Mouse (Mus musculus) forebrain, embryonic 11.5 days (tissue): Measurements from ENCODE around the gene Olfr1441. TPM values are rescaled to one million over a fixed set of nuclear protein-coding genes. Genes with fewer than 3 reads are reported as not detected.

Source experiments
- ATAC-seq: fragments of 200-750 bp; cut with Nextera tagmentation; replicated peaks from 2 replicates; pipeline ENCODE4 v1.8.0; 2017; ENCODE audit warnings: moderate TSS enrichment; ENCODE audit not compliant: low FRiP score
- DNase-seq: peaks from one replicate; pipeline ENCODE4 v3.0.0-alpha.2; 2017; ENCODE audit warnings: low spot score
- H3K27ac ChIP-seq: fragments of 300-500 bp; sonication (generic); 2 replicates; pipeline ENCODE4 v1.5.1; 2014; ENCODE audit warnings: low read depth, low read length
- H3K27me3 ChIP-seq: fragments of 300-500 bp; sonication (generic); 2 replicates; pipeline ENCODE4 v1.6.1; 2014; ENCODE audit warnings: mild to moderate bottlenecking, low read length, mixed read lengths; ENCODE audit not compliant: control insufficient read depth, insufficient read depth
- H3K36me3 ChIP-seq: fragments of 300-500 bp; sonication (generic); 2 replicates; pipeline ENCODE4 v1.6.1; 2014; ENCODE audit warnings: mild to moderate bottlenecking, low read length, moderate library complexity, mixed read lengths; ENCODE audit not compliant: control insufficient read depth, insufficient read depth
- H3K4me1 ChIP-seq: fragments of 300-500 bp; sonication (generic); replicated peaks from 2 replicates; pipeline ENCODE4 v1.6.1; 2014; ENCODE audit warnings: low read length, mixed read lengths; ENCODE audit not compliant: control insufficient read depth, insufficient read depth
- H3K4me2 ChIP-seq: fragments of 300-500 bp; sonication (generic); 2 replicates; pipeline ENCODE4 v1.6.1; 2014; ENCODE audit warnings: low read depth, mild to moderate bottlenecking, low read length, moderate library complexity, mixed read lengths; ENCODE audit not compliant: severe bottlenecking
- H3K4me3 ChIP-seq: fragments of 300-500 bp; sonication (generic); 2 replicates; pipeline ENCODE4 v1.5.1; 2014; ENCODE audit warnings: low read depth, low read length
- H3K9ac ChIP-seq: fragments of 300-500 bp; sonication (generic); 2 replicates; pipeline ENCODE4 v1.6.1; 2014; ENCODE audit warnings: low read length
- H3K9me3 ChIP-seq: fragments of 300-500 bp; sonication (generic); 2 replicates; pipeline ENCODE4 v1.6.1; 2016; ENCODE audit warnings: low read length, mixed read lengths; ENCODE audit not compliant: control insufficient read depth
- WGBS: fragments of 180-500 bp; shearing (Covaris S2); extraction: QIAGEN DNeasy Blood & Tissue Kit; methylation state at CpG from one replicate; pipeline ENCODE4 v1.1.7; 2014; 5-methylcytosine and 5-hydroxymethylcytosine counted together
- polyA plus RNA-seq: library from polyadenylated mRNA; unstranded; fragments of >200 nt; fragmentation: Nextera tagmentation; extraction: Ambion mirVana; gene quantifications from 2 replicates; pipeline ENCODE4 v1.2.1, GENCODE M21; 2014

Gene Olfr1441
- polyA plus RNA-seq, 1 experiment from 2014 or later: not detected

- DNase-seq: peak; percentile 17
- H3K27ac ChIP-seq: no peak overlapping the region
- H3K4me1 ChIP-seq: no peaks in the 10 kb centered on the region
- no peak for ATAC-seq
- no peaks in the 10 kb centered on the region for H3K9me3 ChIP-seq
- no peak overlapping the region for H3K9ac ChIP-seq
- H3K36me3 ChIP-seq: no peaks in the 10 kb centered on the region
- no peak overlapping the region for H3K4me2 ChIP-seq
- 85% methylated on average over 12 of the region's 12 CpGs for WGBS
- no peak overlapping the region for H3K4me3 ChIP-seq
- H3K27me3 ChIP-seq: no peaks in the 10 kb centered on the region
Observed at GRCm38 (mm10) chr19:12457401-12458066, 40.3 kb downstream of the Olfr1441 start.

GRCm38 (mm10) chr19:12459516-12459915 lies 42.3 kb downstream of the Olfr1441 start:
- WGBS: 85% methylated on average over 4 of the region's 4 CpGs
- Histone ChIP-seq H3K36me3 (no peaks in the 10 kb centered on the region), H3K27me3 (no peaks in the 10 kb centered on the region), H3K4me2 (no peak overlapping the region), H3K9ac (no peak overlapping the region), H3K4me3 (no peak overlapping the region), H3K9me3 (no peaks in the 10 kb centered on the region), H3K27ac (no peak overlapping the region), H3K4me1 (no peaks in the 10 kb centered on the region)
- ATAC-seq (no peak), DNase-seq (peak; percentile 23)

- Histone ChIP-seq H3K27ac (no peak within 1 kb of the TSS), H3K4me3 (no peak within 1 kb of the TSS), H3K9me3 (no peaks in the 10 kb centered on the region), H3K27me3 (no peaks in the 10 kb centered on the region), H3K4me1 (no peaks in the 10 kb centered on the region), H3K36me3 (no peaks in the 10 kb centered on the region), H3K9ac (no peak within 1 kb of the TSS), H3K4me2 (no peak within 1 kb of the TSS)
- ATAC-seq (no peak), DNase-seq (peak; percentile 31)
- 86% methylated on average over 11 of the region's 11 CpGs for WGBS
Observed at GRCm38 (mm10) chr19:12460282-12461249, 43.3 kb downstream of the Olfr1441 start, which contains the start of gene Mpeg1. TSS of gene Mpeg1 (plus strand) at chr19:12460779.

- no peaks in the 10 kb centered on the region; the same call in 1 of the 2 replicates for H3K36me3 ChIP-seq
- DNase-seq (peak; percentile 42), ATAC-seq (peak; percentile 55)
- H3K4me3 ChIP-seq: no peak overlapping the region
- no peaks in the 10 kb centered on the region for H3K27me3 ChIP-seq
- no peaks in the 10 kb centered on the region for H3K9me3 ChIP-seq
- no peak overlapping the region for H3K27ac ChIP-seq
- WGBS: 58% methylated on average over 7 of the region's 7 CpGs
- H3K4me1 ChIP-seq: no peaks in the 10 kb centered on the region
- H3K4me2 ChIP-seq: no peak overlapping the region
- H3K9ac ChIP-seq: no peak overlapping the region
Observed at GRCm38 (mm10) chr19:12462851-12463721, 45.9 kb downstream of the Olfr1441 start.

- Histone ChIP-seq H3K27ac (no peak overlapping the region), H3K4me1 (no peaks in the 10 kb centered on the region), H3K36me3 (peaks cover under 1% of the 10 kb centered on the region), H3K9ac (no peak overlapping the region), H3K4me3 (no peak overlapping the region), H3K4me2 (no peak overlapping the region), H3K27me3 (no peaks in the 10 kb centered on the region), H3K9me3 (no peaks in the 10 kb centered on the region)
- 18% methylated on average over 1 of the region's 1 CpGs for WGBS
- ATAC-seq: peak; percentile 52
- DNase-seq: peak; percentile 49
Observed at GRCm38 (mm10) chr19:12463722-12464035, 46.4 kb downstream of the Olfr1441 start.

- Histone ChIP-seq H3K36me3 (peaks cover 5% of the 10 kb centered on the region), H3K4me2 (no peak overlapping the region), H3K27me3 (no peaks in the 10 kb centered on the region), H3K9me3 (no peaks in the 10 kb centered on the region), H3K9ac (no peak overlapping the region), H3K4me3 (no peak overlapping the region), H3K4me1 (no peaks in the 10 kb centered on the region), H3K27ac (no peak overlapping the region)
- DNase-seq (peak; percentile 14), ATAC-seq (no peak)
- 83% methylated on average over 5 of the region's 5 CpGs for WGBS
Observed at GRCm38 (mm10) chr19:12464127-12464526, 46.9 kb downstream of the Olfr1441 start.

- Histone ChIP-seq H3K9me3 (no peaks in the 10 kb centered on the region), H3K27me3 (no peaks in the 10 kb centered on the region), H3K9ac (no peak overlapping the region), H3K4me2 (no peak overlapping the region), H3K36me3 (peaks cover 10% of the 10 kb centered on the region), H3K4me1 (no peaks in the 10 kb centered on the region), H3K27ac (no peak overlapping the region), H3K4me3 (no peak overlapping the region)
- WGBS: 82% methylated on average over 4 of the region's 4 CpGs
- no peak for DNase-seq
- no peak for ATAC-seq
Observed at GRCm38 (mm10) chr19:12464674-12465073, 47.4 kb downstream of the Olfr1441 start.

- no peaks in the 10 kb centered on the region for H3K4me1 ChIP-seq
- no peak overlapping the region for H3K4me2 ChIP-seq
- peaks cover 10% of the 10 kb centered on the region for H3K36me3 ChIP-seq
- H3K27ac ChIP-seq: no peak overlapping the region
- DNase-seq: peak; percentile 45
- no peaks in the 10 kb centered on the region for H3K27me3 ChIP-seq
- no peak overlapping the region for H3K4me3 ChIP-seq
- no peaks in the 10 kb centered on the region for H3K9me3 ChIP-seq
- WGBS: 93% methylated on average over 10 of the region's 10 CpGs
- no peak for ATAC-seq
- H3K9ac ChIP-seq: no peak overlapping the region
Observed at GRCm38 (mm10) chr19:12465530-12466144, 48.4 kb downstream of the Olfr1441 start.
